Mouse (Mus musculus) liver, postnatal 0 days (tissue): Measurements from ENCODE around the gene Aff4. TPM values are rescaled to one million over a fixed set of nuclear protein-coding genes. Genes with fewer than 3 reads are reported as not detected.

ENCODE experiments used
- ATAC-seq: fragments of 200-750 bp; cut with Nextera tagmentation; 2 replicates; pipeline ENCODE4 v1.8.0; 2017; ENCODE audit warnings: mild to moderate bottlenecking, moderate library complexity
- DNase-seq: peaks from one replicate; pipeline ENCODE4 v3.0.0-alpha.2; 2016
- H3K27ac ChIP-seq: fragments of 300-500 bp; sonication (generic); 2 replicates; pipeline ENCODE4 v1.5.1; 2014; ENCODE audit warnings: antibody characterized with exemption, moderate library complexity, mild to moderate bottlenecking, low read depth
- H3K27me3 ChIP-seq: fragments of 300-500 bp; sonication (generic); 2 replicates; pipeline ENCODE4 v1.6.1; 2014; ENCODE audit warnings: low read length, control low read depth, mixed read lengths; ENCODE audit not compliant: insufficient read depth
- H3K36me3 ChIP-seq: fragments of 300-500 bp; sonication (generic); replicated peaks from 2 replicates; pipeline ENCODE4 v1.6.1; 2014; ENCODE audit warnings: mild to moderate bottlenecking, control low read depth, low read length, moderate library complexity, mixed read lengths; ENCODE audit not compliant: insufficient read depth
- H3K4me1 ChIP-seq: fragments of 300-500 bp; sonication (generic); 2 replicates; pipeline ENCODE4 v1.6.1; 2014; ENCODE audit warnings: antibody characterized with exemption, mild to moderate bottlenecking, control low read depth; ENCODE audit not compliant: insufficient read depth
- H3K4me2 ChIP-seq: fragments of 300-500 bp; sonication (generic); 2 replicates; pipeline ENCODE4 v1.6.1; 2014; ENCODE audit warnings: low read depth, mild to moderate bottlenecking, low read length, moderate library complexity, mixed read lengths
- H3K4me3 ChIP-seq: fragments of 300-500 bp; sonication (generic); 2 replicates; pipeline ENCODE4 v1.5.1; 2014; ENCODE audit warnings: low read depth, low read length
- H3K9ac ChIP-seq: fragments of 300-500 bp; sonication (generic); replicated peaks from 2 replicates; pipeline ENCODE4 v1.6.1; 2014; ENCODE audit warnings: mild to moderate bottlenecking, moderate library complexity
- H3K9me3 ChIP-seq: fragments of 300-500 bp; sonication (generic); 2 replicates; pipeline ENCODE4 v1.6.1; 2016; ENCODE audit warnings: mild to moderate bottlenecking, control low read depth, low read length, mixed read lengths
- CTCF ChIP-seq: sonication (generic); IDR thresholded peaks from 2 replicates; pipeline ENCODE4 v1.5.1; 2016; ENCODE audit warnings: antibody characterized with exemption, low read depth
- EP300 ChIP-seq: IDR thresholded peaks from 2 replicates; pipeline ENCODE4 v1.6.1; 2016; ENCODE audit warnings: antibody characterized with exemption, low read depth, mild to moderate bottlenecking
- WGBS: fragments of 180-500 bp; shearing (Covaris S2); extraction: QIAGEN DNeasy Blood & Tissue Kit; methylation state at CpG from one replicate; pipeline ENCODE4 v1.1.7; 2014; ENCODE audit not compliant: insufficient replicate concordance; 5-methylcytosine and 5-hydroxymethylcytosine counted together
- polyA plus RNA-seq: library from polyadenylated mRNA; unstranded; fragments of >200 nt; fragmentation: Nextera tagmentation; extraction: Ambion mirVana; gene quantifications from 2 replicates; pipeline ENCODE4 v1.2.1, GENCODE M21; 2015

The Aff4 gene
- polyA plus RNA-seq, 1 experiment from 2014 or later = 12.4 TPM

DNA sequence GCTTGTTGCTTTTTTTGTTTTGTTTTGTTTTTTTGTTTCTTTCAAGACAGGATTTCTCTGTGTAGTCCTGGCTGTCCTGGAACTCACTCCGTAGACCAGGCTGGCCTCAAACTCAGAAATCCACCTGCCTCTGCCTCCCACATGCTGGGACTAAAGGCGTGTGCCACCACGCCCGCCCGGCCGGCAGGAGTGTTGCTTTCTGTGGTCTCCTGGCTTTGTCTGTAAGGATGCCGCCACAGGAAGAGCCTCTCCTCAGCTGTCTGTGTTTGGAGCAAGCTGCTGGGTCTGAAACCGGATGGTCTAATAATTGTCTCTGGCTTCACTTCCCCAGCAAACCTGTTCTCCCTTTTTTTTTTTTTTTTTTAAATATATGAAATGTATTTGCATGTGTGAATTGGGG, 84.9 kb downstream of the Aff4 start:
- no peak for ATAC-seq
- Histone ChIP-seq H3K9me3 (no peaks in the 10 kb centered on the region), H3K27ac (no peak overlapping the region), H3K4me1 (peaks cover 22% of the 10 kb centered on the region), H3K36me3 (no peaks in the 10 kb centered on the region), H3K9ac (no peak overlapping the region), H3K4me3 (no peak overlapping the region), H3K27me3 (no peaks in the 10 kb centered on the region), H3K4me2 (no peak overlapping the region)
- no peak for DNase-seq
- 60% methylated on average over 8 of the region's 8 CpGs for WGBS
- TF ChIP-seq CTCF (no peak), EP300 (no peak)

DNA sequence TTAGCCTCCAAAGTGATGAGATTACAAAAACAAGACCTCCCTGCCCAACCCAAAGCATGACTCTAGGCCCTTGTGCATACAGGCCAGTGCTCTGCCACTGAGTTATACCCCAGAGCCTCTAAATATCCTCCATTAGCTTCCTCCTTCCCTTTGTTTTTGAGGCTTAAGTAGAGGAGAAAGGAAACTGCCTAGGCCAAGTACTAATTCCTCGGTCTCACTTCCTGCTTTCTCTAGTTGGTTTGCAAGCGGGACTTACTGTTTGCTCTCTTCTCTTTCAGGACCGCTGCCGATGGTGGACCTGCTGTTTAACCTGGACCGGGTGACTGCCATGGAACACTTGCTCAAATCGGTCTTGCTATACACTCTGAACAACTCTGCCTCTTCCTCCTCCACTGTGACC, 85.7 kb downstream of the Aff4 start:
- Histone ChIP-seq H3K36me3 (no peaks in the 10 kb centered on the region), H3K4me1 (peaks cover 20% of the 10 kb centered on the region), H3K9ac (no peak overlapping the region), H3K27me3 (no peaks in the 10 kb centered on the region), H3K9me3 (no peaks in the 10 kb centered on the region), H3K27ac (no peak overlapping the region), H3K4me2 (no peak overlapping the region), H3K4me3 (no peak overlapping the region)
- TF ChIP-seq CTCF (no peak), EP300 (no peak)
- ATAC-seq (no peak), DNase-seq (no peak)
- 65% methylated on average over 6 of the region's 6 CpGs for WGBS

DNA sequence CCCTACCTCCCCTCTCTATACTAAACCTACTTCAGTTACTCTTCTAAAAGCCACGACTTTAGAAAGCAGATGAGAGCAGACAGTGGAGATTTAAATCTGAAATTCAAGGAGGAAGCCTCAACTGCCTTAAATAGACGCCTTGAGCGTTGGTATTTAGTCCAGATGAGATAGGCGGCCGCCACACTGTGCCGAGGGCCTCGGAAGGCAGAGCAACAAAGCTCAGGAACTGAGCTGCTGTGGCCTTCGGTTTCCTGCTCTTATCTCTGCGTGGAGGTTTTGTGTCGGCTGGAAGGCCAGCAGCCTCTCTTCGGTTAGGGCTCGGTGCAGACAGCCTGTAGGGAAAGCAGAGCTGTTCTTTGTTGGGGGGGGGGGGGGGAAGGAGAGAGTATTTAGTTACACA, 91.3 kb downstream of the Aff4 start:
- no peak for TF ChIP-seq EP300
- Histone ChIP-seq H3K9me3 (no peaks in the 10 kb centered on the region), H3K27me3 (no peaks in the 10 kb centered on the region), H3K4me1 (peaks cover 4% of the 10 kb centered on the region; the same call in 1 of the 2 replicates), H3K9ac (no peak overlapping the region), H3K4me2 (peak overlapping the region; percentile 24), H3K27ac (0 out of 2 replicates have a peak overlapping the region, but pooled peaks have one; percentile 31), H3K36me3 (no peaks in the 10 kb centered on the region), H3K4me3 (no peak overlapping the region)
- ATAC-seq = no peak
- 5% methylated on average over 12 of the region's 12 CpGs for WGBS
- no peak for DNase-seq

DNA sequence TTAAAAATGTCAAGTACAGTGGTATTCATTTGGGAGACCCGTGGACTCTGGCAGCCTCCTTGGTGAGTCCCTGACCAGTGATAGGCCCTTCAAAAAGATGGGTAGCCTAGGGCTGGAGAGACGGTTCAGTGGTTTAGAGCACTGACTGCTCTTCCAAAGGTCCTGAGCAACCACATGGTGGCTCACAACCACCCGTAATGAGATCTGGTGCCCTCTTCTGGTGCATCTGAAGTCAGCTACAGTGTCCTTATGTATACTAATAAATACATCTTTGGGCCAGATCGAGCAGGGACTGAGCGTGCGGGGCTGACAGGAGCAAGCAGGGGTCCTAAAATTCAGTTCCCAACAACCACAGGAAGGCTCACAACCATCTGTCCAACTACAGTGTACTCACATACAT, 93.2 kb downstream of the Aff4 start:
- H3K9ac ChIP-seq = no peak overlapping the region
- H3K27me3 ChIP-seq = no peaks in the 10 kb centered on the region
- H3K4me1 ChIP-seq = peaks cover 6% of the 10 kb centered on the region; the same call in 1 of the 2 replicates
- TF ChIP-seq CTCF = peak; percentile 82
- TF ChIP-seq EP300 = no peak
- WGBS = 22% methylated on average over 6 of the region's 6 CpGs
- H3K36me3 ChIP-seq = no peaks in the 10 kb centered on the region
- no peak overlapping the region for H3K4me2 ChIP-seq
- no peaks in the 10 kb centered on the region for H3K9me3 ChIP-seq
- no peak overlapping the region for H3K4me3 ChIP-seq
- no peak for ATAC-seq
- DNase-seq = no peak
- no peak overlapping the region for H3K27ac ChIP-seq

DNA sequence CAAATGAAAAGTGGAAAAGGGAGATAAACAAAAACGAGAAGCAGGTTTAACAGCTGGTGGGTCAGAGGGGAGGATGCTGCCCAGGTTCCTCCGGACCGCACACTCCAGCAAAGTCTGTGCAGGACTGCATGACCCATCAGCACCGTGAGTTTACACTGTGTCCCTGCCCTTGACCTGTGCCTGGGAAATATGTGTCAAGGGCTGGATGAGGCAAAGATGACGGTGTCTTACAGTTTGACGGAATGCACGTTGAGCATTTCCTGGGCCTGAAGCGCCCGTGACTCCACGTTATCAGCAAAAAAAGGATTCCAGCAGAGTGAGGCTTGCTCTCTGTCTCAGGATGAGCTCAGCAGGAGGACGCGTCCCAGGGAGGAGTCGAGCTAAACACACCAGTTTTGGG, 94.9 kb downstream of the Aff4 start:
- 52% methylated on average over 13 of the region's 13 CpGs for WGBS
- peak overlapping the region; percentile 67 for H3K27ac ChIP-seq
- no peaks in the 10 kb centered on the region for H3K9me3 ChIP-seq
- DNase-seq (no peak), ATAC-seq (peak; percentile 16; the same call in 1 of the 2 replicates)
- peaks cover 19% of the 10 kb centered on the region for H3K4me1 ChIP-seq
- no peaks in the 10 kb centered on the region for H3K27me3 ChIP-seq
- no peaks in the 10 kb centered on the region for H3K36me3 ChIP-seq
- no peak overlapping the region for H3K4me2 ChIP-seq
- H3K9ac ChIP-seq = no peak overlapping the region
- TF ChIP-seq CTCF (no peak), EP300 (no peak)
- H3K4me3 ChIP-seq = no peak overlapping the region

DNA sequence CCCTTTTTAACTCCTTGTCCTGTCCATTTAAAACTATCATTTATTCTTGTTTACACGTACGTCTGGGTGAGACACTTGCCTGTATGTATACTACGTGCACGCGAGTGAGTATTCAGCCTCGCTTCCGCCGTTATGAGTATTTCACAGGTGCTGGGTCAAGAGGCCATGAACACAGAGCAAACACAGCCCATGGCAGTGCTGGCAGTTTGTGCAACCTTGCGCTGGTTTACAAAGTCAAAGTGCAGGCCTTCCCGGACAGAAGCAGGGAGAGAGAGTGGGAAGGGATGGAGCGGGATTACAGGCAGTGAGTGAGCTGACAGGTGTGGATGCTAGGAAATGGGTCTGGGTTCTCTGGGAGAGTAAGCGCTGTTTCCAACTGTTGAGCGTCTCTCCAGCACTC, 95.5 kb downstream of the Aff4 start:
- H3K9ac ChIP-seq = no peak overlapping the region
- no peaks in the 10 kb centered on the region for H3K36me3 ChIP-seq
- DNase-seq (peak; percentile 61), ATAC-seq (peak; percentile 81)
- peak overlapping the region; percentile 67 for H3K27ac ChIP-seq
- TF ChIP-seq EP300 (no peak), CTCF (no peak)
- no peak overlapping the region for H3K4me2 ChIP-seq
- WGBS = 68% methylated on average over 13 of the region's 13 CpGs
- no peak overlapping the region for H3K4me3 ChIP-seq
- H3K9me3 ChIP-seq = no peaks in the 10 kb centered on the region
- no peaks in the 10 kb centered on the region for H3K27me3 ChIP-seq
- H3K4me1 ChIP-seq = peaks cover 23% of the 10 kb centered on the region

DNA sequence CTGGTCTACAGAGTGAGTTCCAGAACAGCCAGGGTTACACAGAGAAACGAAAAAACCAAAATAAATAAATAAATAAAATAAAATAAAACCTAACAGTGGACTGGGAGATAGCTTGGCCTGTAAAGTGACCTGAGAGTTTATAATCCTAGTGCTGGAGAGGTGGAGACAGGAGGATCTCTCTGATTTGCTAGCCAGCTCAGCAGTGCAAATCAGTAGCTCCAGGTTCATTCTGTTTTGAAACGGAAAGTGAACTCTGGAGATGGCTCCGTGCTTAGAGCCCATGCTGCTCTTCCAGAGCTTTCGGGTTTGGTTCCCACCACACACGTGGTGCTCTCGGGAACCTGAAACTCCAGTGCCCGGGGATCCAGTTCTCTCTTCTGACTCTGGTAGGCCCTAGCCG, 97.4 kb downstream of the Aff4 start:
- Histone ChIP-seq H3K27me3 (no peaks in the 10 kb centered on the region), H3K4me2 (no peak overlapping the region), H3K9me3 (no peaks in the 10 kb centered on the region), H3K27ac (peak overlapping the region; percentile 83), H3K4me3 (no peak overlapping the region), H3K4me1 (peaks cover 26% of the 10 kb centered on the region), H3K9ac (no peak overlapping the region), H3K36me3 (no peaks in the 10 kb centered on the region)
- ATAC-seq (peak; percentile 64), DNase-seq (no peak)
- TF ChIP-seq EP300 (no peak), CTCF (no peak)
- WGBS = 85% methylated on average over 8 of the region's 8 CpGs
